15 mouse cellular contexts compared by ENCODE assay signal in genomic region chr6:112507617-112508016, GRCm38 (mm10). TPM values are rescaled to one million over a fixed set of nuclear protein-coding genes. Genes with fewer than 3 reads are reported as not detected.
"Had no signal": no experiment of that assay in that cellular context is flagged by ENCODE, and none has a peak within 500 bp of the region (broad histone marks: within the 10 kb centered on the region; RNA-seq: fewer than 3 reads in every experiment).

No protein-coding gene starts in this region.

- H3K4me3 ChIP-seq: limb, embryonic 15.5 days; liver, embryonic 12.5 days; midbrain, embryonic 12.5 days; myocyte; neural tube, embryonic 15.5 days had no signal

- H3K9ac ChIP-seq: limb, embryonic 15.5 days; liver, embryonic 12.5 days; lung, embryonic 14.5 days; midbrain, embryonic 12.5 days; neural tube, embryonic 15.5 days had no signal

- H3K27ac ChIP-seq: limb, embryonic 15.5 days; liver, embryonic 12.5 days; midbrain, embryonic 12.5 days; neural tube, embryonic 15.5 days had no signal

- H3K36me3 ChIP-seq: limb, embryonic 15.5 days; liver, embryonic 12.5 days; midbrain, embryonic 12.5 days; neural tube, embryonic 15.5 days had no signal

- H3K9me3 ChIP-seq: limb, embryonic 15.5 days; liver, embryonic 12.5 days; midbrain, embryonic 12.5 days; neural tube, embryonic 15.5 days had no signal

- ATAC-seq: liver, embryonic 12.5 days had no signal

- DNase-seq: kidney, adult 2 months; kidney, postnatal 25 days; lung, embryonic 14.5 days; lung, postnatal 10 days; right cerebral cortex, postnatal 4 days; spleen, adult 18-20 months; thymus, adult 18-20 months; thymus, postnatal 25 days had no signal

- H3K4me2 ChIP-seq: limb, embryonic 15.5 days; liver, embryonic 12.5 days; lung, embryonic 14.5 days; midbrain, embryonic 12.5 days; neural tube, embryonic 15.5 days had no signal

- H3K4me1 ChIP-seq: liver, embryonic 12.5 days had no signal

- H3K27me3 ChIP-seq: limb, embryonic 15.5 days; liver, embryonic 12.5 days had no signal

RNA-seq across cellular contexts. Expression of gene Oxtr, which starts 17.9 kb away (rescaled TPM):
- total RNA-seq: megakaryocyte-erythroid progenitor cell, adult 5-6 weeks had no signal
- polyA plus RNA-seq: liver, embryonic 12.5 days had no signal

RNA-seq across cellular contexts. Expression of gene Cav3, which starts 48.3 kb away (rescaled TPM):
- total RNA-seq: megakaryocyte-erythroid progenitor cell, adult 5-6 weeks had no signal
- polyA plus RNA-seq: midbrain, embryonic 12.5 days; stomach, embryonic 14.5 days had no signal
